Mouse (Mus musculus): ENCODE measurements at regions not wholly inside any gene's neighbourhood (a gene's known extent, or its start where the extent isn't known, plus 50 kb on each side); places are given as distances from the start of the nearest gene placed in this dataset.

DNA sequence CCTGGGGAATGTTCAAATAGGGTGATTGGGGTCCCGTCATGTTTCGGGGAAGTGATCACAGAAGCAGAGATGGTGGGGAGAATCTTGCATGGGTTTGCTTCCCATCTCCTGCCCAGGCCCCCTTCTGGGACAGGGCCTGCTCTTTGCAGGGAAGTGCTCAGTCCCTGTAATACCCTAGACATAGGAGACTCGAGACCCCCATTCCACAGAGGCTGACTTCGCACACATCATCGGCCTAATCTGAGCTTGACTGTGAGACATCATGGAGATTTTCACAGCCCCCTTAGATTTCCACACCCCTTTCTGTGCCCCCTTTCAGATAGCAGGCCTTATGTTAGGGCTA, 86.0 kb downstream of the Amer3 start:
- TF ChIP-seq CTCF (IDR thresholded peaks at IDR 0.05; ENCODE audit: borderline replicate concordance, insufficient read depth, low read depth, low read length) (no peak), POLR2A (IDR thresholded peaks at IDR 0.05; ENCODE audit: borderline replicate concordance, insufficient read depth, low read length) (no peak)
